Mouse (Mus musculus): ENCODE measurements at regions not wholly inside any gene's neighbourhood (a gene's known extent, or its start where the extent isn't known, plus 50 kb on each side); places are given as distances from the start of the nearest gene placed in this dataset.

- DNase-seq (ENCODE audit: low read depth), result no peak
These were observed 120.0 kb downstream of the Dact1 start for GRCm38 (mm10) chr12:71429561-71430200.

GRCm38 (mm10) chr12:71430331-71430730, 120.6 kb downstream of the Dact1 start:
- DNase-seq (ENCODE audit: low read depth), result no peak

GRCm38 (mm10) chr12:71431116-71431515, 121.4 kb downstream of the Dact1 start:
- DNase-seq (ENCODE audit: low read depth), result no peak

- no peak for DNase-seq (ENCODE audit: low read depth)
These were observed 124.0 kb downstream of the Dact1 start for GRCm38 (mm10) chr12:71433549-71434200.

GRCm38 (mm10) chr12:71438254-71438653, 128.6 kb downstream of the Dact1 start:
- DNase-seq (ENCODE audit: low read depth), result no peak

- no peak for DNase-seq (ENCODE audit: low read depth)
These were observed 131.2 kb downstream of the Dact1 start for GRCm38 (mm10) chr12:71440863-71441262.

- no peak for DNase-seq (ENCODE audit: low read depth)
These were observed 131.6 kb downstream of the Dact1 start for GRCm38 (mm10) chr12:71441272-71441671.

GRCm38 (mm10) chr12:71446177-71446891, 136.7 kb downstream of the Dact1 start:
- no peak for DNase-seq (ENCODE audit: low read depth)

GRCm38 (mm10) chr12:71446892-71447268, 137.2 kb downstream of the Dact1 start:
- DNase-seq (ENCODE audit: low read depth), result no peak

GRCm38 (mm10) chr12:71449032-71449431, 139.3 kb downstream of the Dact1 start:
- no peak for DNase-seq (ENCODE audit: low read depth)

- no peak for DNase-seq (ENCODE audit: low read depth)
These were observed 140.4 kb downstream of the Dact1 start for GRCm38 (mm10) chr12:71450128-71450527.

- DNase-seq (ENCODE audit: low read depth), result no peak
These were observed 141.2 kb downstream of the Dact1 start for GRCm38 (mm10) chr12:71450680-71451463.

- DNase-seq (ENCODE audit: low read depth), result no peak
These were observed 147.2 kb downstream of the Dact1 start for GRCm38 (mm10) chr12:71456900-71457299.

- no peak for DNase-seq (ENCODE audit: low read depth)
These were observed 149.0 kb downstream of the Dact1 start for GRCm38 (mm10) chr12:71458559-71459176.

- no peak for DNase-seq (ENCODE audit: low read depth)
These were observed 151.0 kb downstream of the Dact1 start for GRCm38 (mm10) chr12:71460643-71461042.

- no peak for DNase-seq (ENCODE audit: low read depth)
These were observed 158.1 kb downstream of the Dact1 start for GRCm38 (mm10) chr12:71467820-71468219.

- DNase-seq (ENCODE audit: low read depth), result no peak
These were observed 158.6 kb downstream of the Dact1 start for GRCm38 (mm10) chr12:71468324-71468723.

- DNase-seq (ENCODE audit: low read depth), result no peak
These were observed 161.5 kb downstream of the Dact1 start for GRCm38 (mm10) chr12:71470983-71471715.

GRCm38 (mm10) chr12:71471720-71472119, 162.0 kb downstream of the Dact1 start:
- no peak for DNase-seq (ENCODE audit: low read depth)

- DNase-seq (ENCODE audit: low read depth), result no peak
These were observed 166.6 kb downstream of the Dact1 start for GRCm38 (mm10) chr12:71476238-71476637.

- no peak for DNase-seq (ENCODE audit: low read depth)
These were observed 168.0 kb downstream of the Dact1 start for GRCm38 (mm10) chr12:71477691-71478090.

All from gonadal fat pad, adult 2 months (tissue).